Mouse (Mus musculus): ENCODE data around the gene Itih5. TPM values are rescaled to one million over a fixed set of nuclear protein-coding genes. Genes with fewer than 3 reads are reported as not detected.

Itih5 gene
- polyA plus RNA-seq, 1 experiment from 2014 or later: 0.01 TPM

GRCm38 (mm10) chr2:10260109-10260508, 106.7 kb downstream of the Itih5 start:
- Histone ChIP-seq H3K36me3 (ENCODE audit: inconsistent target) (no peaks in the 10 kb centered on the region), H3K79me2 (ENCODE audit: inconsistent target) (no peaks in the 10 kb centered on the region)
- 84% methylated on average over 5 of the region's 5 CpGs for WGBS (ENCODE audit: missing documents)

GRCm38 (mm10) chr2:10261337-10261736, 108.0 kb downstream of the Itih5 start:
- no peak overlapping the region for H3K4me3 ChIP-seq (ENCODE audit: inconsistent target)
- 24% methylated on average over 5 of the region's 5 CpGs for WGBS (ENCODE audit: missing documents)

More at GRCm38 (mm10) chr2:10260109-10260508, 106.7 kb downstream of the Itih5 start:
- H3K4me3 ChIP-seq (ENCODE audit: inconsistent target): no peak overlapping the region
- H3K27ac ChIP-seq: no peak overlapping the region

GRCm38 (mm10) chr2:10262722-10263121, 109.4 kb downstream of the Itih5 start:
- 23% methylated on average over 5 of the region's 5 CpGs for WGBS (ENCODE audit: missing documents)

More at GRCm38 (mm10) chr2:10261337-10261736, 108.0 kb downstream of the Itih5 start:
- Histone ChIP-seq H3K79me2 (ENCODE audit: inconsistent target) (no peaks in the 10 kb centered on the region), H3K36me3 (ENCODE audit: inconsistent target) (no peaks in the 10 kb centered on the region), H3K27ac (no peak overlapping the region)

GRCm38 (mm10) chr2:10263909-10264489, 110.6 kb downstream of the Itih5 start:
- H3K36me3 ChIP-seq (ENCODE audit: inconsistent target): no peaks in the 10 kb centered on the region
- WGBS (ENCODE audit: missing documents): 78% methylated on average over 7 of the region's 7 CpGs
- no peak overlapping the region for H3K4me3 ChIP-seq (ENCODE audit: inconsistent target)
- no peak overlapping the region for H3K27ac ChIP-seq
- H3K79me2 ChIP-seq (ENCODE audit: inconsistent target): no peaks in the 10 kb centered on the region

More at GRCm38 (mm10) chr2:10262722-10263121, 109.4 kb downstream of the Itih5 start:
- H3K36me3 ChIP-seq (ENCODE audit: inconsistent target): no peaks in the 10 kb centered on the region
- H3K4me3 ChIP-seq (ENCODE audit: inconsistent target): no peak overlapping the region
- no peak overlapping the region for H3K27ac ChIP-seq
- no peaks in the 10 kb centered on the region for H3K79me2 ChIP-seq (ENCODE audit: inconsistent target)

GRCm38 (mm10) chr2:10265881-10266280, 112.5 kb downstream of the Itih5 start:
- 83% methylated on average over 5 of the region's 5 CpGs for WGBS (ENCODE audit: missing documents)
- Histone ChIP-seq H3K36me3 (ENCODE audit: inconsistent target) (no peaks in the 10 kb centered on the region), H3K27ac (no peak overlapping the region), H3K79me2 (ENCODE audit: inconsistent target) (no peaks in the 10 kb centered on the region), H3K4me3 (ENCODE audit: inconsistent target) (no peak overlapping the region)

GRCm38 (mm10) chr2:10272604-10273115, 119.3 kb downstream of the Itih5 start:
- no peak overlapping the region for H3K27ac ChIP-seq
- no peaks in the 10 kb centered on the region for H3K79me2 ChIP-seq (ENCODE audit: inconsistent target)
- no peaks in the 10 kb centered on the region for H3K36me3 ChIP-seq (ENCODE audit: inconsistent target)
- 89% methylated on average over 7 of the region's 9 CpGs for whole genome bisulfite sequencing (ENCODE audit: missing documents)
- no peak overlapping the region for H3K4me3 ChIP-seq (ENCODE audit: inconsistent target)

GRCm38 (mm10) chr2:10273541-10274050, 120.2 kb downstream of the Itih5 start:
- Histone ChIP-seq H3K79me2 (ENCODE audit: inconsistent target) (no peaks in the 10 kb centered on the region), H3K36me3 (ENCODE audit: inconsistent target) (no peaks in the 10 kb centered on the region), H3K4me3 (ENCODE audit: inconsistent target) (no peak overlapping the region), H3K27ac (no peak overlapping the region)
- WGBS (ENCODE audit: missing documents): 93% methylated on average over 3 of the region's 3 CpGs

GRCm38 (mm10) chr2:10276194-10276593, 122.8 kb downstream of the Itih5 start:
- 50% methylated on average over 2 of the region's 2 CpGs for WGBS (ENCODE audit: missing documents)
- Histone ChIP-seq H3K4me3 (ENCODE audit: inconsistent target) (no peak overlapping the region), H3K79me2 (ENCODE audit: inconsistent target) (no peaks in the 10 kb centered on the region), H3K36me3 (ENCODE audit: inconsistent target) (no peaks in the 10 kb centered on the region), H3K27ac (no peak overlapping the region)

- no peaks in the 10 kb centered on the region for H3K36me3 ChIP-seq (ENCODE audit: inconsistent target)
- no peak overlapping the region for H3K4me3 ChIP-seq (ENCODE audit: inconsistent target)
- 84% methylated on average over 5 of the region's 5 CpGs for WGBS (ENCODE audit: missing documents)
- H3K79me2 ChIP-seq (ENCODE audit: inconsistent target): no peaks in the 10 kb centered on the region
- H3K27ac ChIP-seq: no peak overlapping the region
Measured at GRCm38 (mm10) chr2:10283686-10284085, 130.3 kb downstream of the Itih5 start.

- Histone ChIP-seq H3K79me2 (ENCODE audit: inconsistent target) (no peaks in the 10 kb centered on the region), H3K36me3 (ENCODE audit: inconsistent target) (no peaks in the 10 kb centered on the region), H3K27ac (no peak overlapping the region), H3K4me3 (ENCODE audit: inconsistent target) (no peak overlapping the region)
- WGBS (ENCODE audit: missing documents): 28% methylated on average over 10 of the region's 10 CpGs
Measured at GRCm38 (mm10) chr2:10284636-10285270, 131.4 kb downstream of the Itih5 start.

GRCm38 (mm10) chr2:10285975-10286374, 132.6 kb downstream of the Itih5 start:
- no peak overlapping the region for H3K27ac ChIP-seq
- H3K79me2 ChIP-seq (ENCODE audit: inconsistent target): no peaks in the 10 kb centered on the region
- no peaks in the 10 kb centered on the region for H3K36me3 ChIP-seq (ENCODE audit: inconsistent target)
- 72% methylated on average over 13 of the region's 13 CpGs for WGBS (ENCODE audit: missing documents)
- H3K4me3 ChIP-seq (ENCODE audit: inconsistent target): no peak overlapping the region

- Histone ChIP-seq H3K36me3 (ENCODE audit: inconsistent target) (no peaks in the 10 kb centered on the region), H3K4me3 (ENCODE audit: inconsistent target) (no peak overlapping the region), H3K27ac (no peak overlapping the region), H3K79me2 (ENCODE audit: inconsistent target) (no peaks in the 10 kb centered on the region)
- 6% methylated on average over 11 of the region's 12 CpGs for WGBS (ENCODE audit: missing documents)
Measured at GRCm38 (mm10) chr2:10288142-10288831, 134.9 kb downstream of the Itih5 start.

GRCm38 (mm10) chr2:10288881-10289280, 135.5 kb downstream of the Itih5 start:
- Histone ChIP-seq H3K27ac (no peak overlapping the region), H3K4me3 (ENCODE audit: inconsistent target) (no peak overlapping the region), H3K36me3 (ENCODE audit: inconsistent target) (no peaks in the 10 kb centered on the region), H3K79me2 (ENCODE audit: inconsistent target) (no peaks in the 10 kb centered on the region)
- WGBS (ENCODE audit: missing documents): 0% methylated on average over 1 of the region's 1 CpGs

GRCm38 (mm10) chr2:10290115-10290514, 136.7 kb downstream of the Itih5 start:
- WGBS (ENCODE audit: missing documents): 93% methylated on average over 7 of the region's 7 CpGs
- Histone ChIP-seq H3K36me3 (ENCODE audit: inconsistent target) (no peaks in the 10 kb centered on the region), H3K4me3 (ENCODE audit: inconsistent target) (no peak overlapping the region), H3K79me2 (ENCODE audit: inconsistent target) (no peaks in the 10 kb centered on the region), H3K27ac (no peak overlapping the region)
